Mouse (Mus musculus) olfactory bulb, adult 2 months (tissue): ENCODE results near the gene Micu2.

ENCODE experiments used
- CTCF ChIP-seq: fragments of 200-500 bp; IDR thresholded peaks from 2 replicates; pipeline ENCODE4 v1.5.1; 2012; ENCODE audit warnings: low read depth, mild to moderate bottlenecking, low read length, moderate library complexity; ENCODE audit not compliant: insufficient read depth
- POLR2A ChIP-seq: fragments of 200-500 bp; IDR thresholded peaks from 2 replicates; pipeline ENCODE4 v1.6.1; 2012; ENCODE audit warnings: mild to moderate bottlenecking, low read depth, low read length, moderate library complexity; ENCODE audit not compliant: insufficient read depth

GRCm38 (mm10) chr14:57920568-57921310 is 78.3 kb downstream of the Micu2 start:
- TF ChIP-seq POLR2A (no peak), CTCF (no peak)
